Mouse (Mus musculus): ENCODE measurements around the gene Ehhadh. TPM values are rescaled to one million over a fixed set of nuclear protein-coding genes. Genes with fewer than 3 reads are reported as not detected.
A peak's percentile ranks its signal among the peaks of the same experiment; 100 is the strongest.

The Ehhadh gene
- polyA plus RNA-seq, 1 experiment from 2014 or later = 5.3 TPM

GRCm38 (mm10) chr16:21741542-21741941 is 46.1 kb downstream of the Ehhadh start:
- ATAC-seq (replicated peaks; ENCODE audit: low FRiP score) = 0 out of 2 replicates have a peak, but pooled peaks have one; percentile 36
- H3K27ac ChIP-seq (ENCODE audit: low read depth, low read length) = no peak overlapping the region

GRCm38 (mm10) chr16:21735638-21736037 is 52.0 kb downstream of the Ehhadh start:
- no peak for DNase-seq (ENCODE audit: low spot score)
- ATAC-seq (replicated peaks; ENCODE audit: low FRiP score) = no peak
- Histone ChIP-seq H3K4me3 (ENCODE audit: low read depth, low read length) (no peak overlapping the region), H3K4me1 (replicated peaks; ENCODE audit: control insufficient read depth, insufficient read depth, low read length) (no peaks in the 10 kb centered on the region), H3K27me3 (replicated peaks; ENCODE audit: control insufficient read depth, insufficient read depth, low read length) (no peaks in the 10 kb centered on the region), H3K27ac (ENCODE audit: low read depth, low read length) (no peak overlapping the region), H3K36me3 (ENCODE audit: control insufficient read depth, insufficient read depth, low read length) (no peaks in the 10 kb centered on the region), H3K4me2 (no peak overlapping the region), H3K9ac (ENCODE audit: low read depth, low read length) (no peak overlapping the region), H3K9me3 (ENCODE audit: control insufficient read depth, low read length) (no peaks in the 10 kb centered on the region)
- WGBS = 75% methylated on average over 1 of the region's 1 CpGs

More at GRCm38 (mm10) chr16:21741542-21741941, 46.1 kb downstream of the Ehhadh start:
- WGBS = 55% methylated on average over 3 of the region's 3 CpGs
- no peak for DNase-seq (ENCODE audit: low spot score)
- Histone ChIP-seq H3K27me3 (replicated peaks; ENCODE audit: control insufficient read depth, insufficient read depth, low read length) (no peaks in the 10 kb centered on the region), H3K4me3 (ENCODE audit: low read depth, low read length) (no peak overlapping the region), H3K36me3 (ENCODE audit: control insufficient read depth, insufficient read depth, low read length) (no peaks in the 10 kb centered on the region), H3K9ac (ENCODE audit: low read depth, low read length) (no peak overlapping the region), H3K4me2 (no peak overlapping the region), H3K9me3 (ENCODE audit: control insufficient read depth, low read length) (no peaks in the 10 kb centered on the region), H3K4me1 (replicated peaks; ENCODE audit: control insufficient read depth, insufficient read depth, low read length) (no peaks in the 10 kb centered on the region)

GRCm38 (mm10) chr16:21727897-21728364 is 59.7 kb downstream of the Ehhadh start:
- Histone ChIP-seq H3K27ac (ENCODE audit: low read depth, low read length) (no peak overlapping the region), H3K4me1 (replicated peaks; ENCODE audit: control insufficient read depth, insufficient read depth, low read length) (no peaks in the 10 kb centered on the region), H3K4me2 (peak overlapping the region; percentile 35; the same call in 1 of the 2 replicates), H3K9ac (ENCODE audit: low read depth, low read length) (no peak overlapping the region), H3K9me3 (ENCODE audit: control insufficient read depth, low read length) (no peaks in the 10 kb centered on the region), H3K4me3 (ENCODE audit: low read depth, low read length) (0 out of 2 replicates have a peak overlapping the region, but pooled peaks have one; percentile 5), H3K27me3 (replicated peaks; ENCODE audit: control insufficient read depth, insufficient read depth, low read length) (no peaks in the 10 kb centered on the region), H3K36me3 (ENCODE audit: control insufficient read depth, insufficient read depth, low read length) (no peaks in the 10 kb centered on the region)
- WGBS = 48% methylated on average over 10 of the region's 10 CpGs
- no peak for ATAC-seq (replicated peaks; ENCODE audit: low FRiP score)
- no peak for DNase-seq (ENCODE audit: low spot score)

GRCm38 (mm10) chr16:21727421-21727820 is 60.2 kb downstream of the Ehhadh start:
- DNase-seq (ENCODE audit: low spot score) (no peak), ATAC-seq (replicated peaks; ENCODE audit: low FRiP score) (no peak)
- WGBS = 81% methylated on average over 3 of the region's 3 CpGs
- H3K9me3 ChIP-seq (ENCODE audit: control insufficient read depth, low read length) = no peaks in the 10 kb centered on the region
- H3K27me3 ChIP-seq (replicated peaks; ENCODE audit: control insufficient read depth, insufficient read depth, low read length) = no peaks in the 10 kb centered on the region
- H3K4me3 ChIP-seq (ENCODE audit: low read depth, low read length) = no peak overlapping the region
- no peaks in the 10 kb centered on the region for H3K4me1 ChIP-seq (replicated peaks; ENCODE audit: control insufficient read depth, insufficient read depth, low read length)
- no peak overlapping the region for H3K27ac ChIP-seq (ENCODE audit: low read depth, low read length)
- no peak overlapping the region for H3K4me2 ChIP-seq
- no peaks in the 10 kb centered on the region for H3K36me3 ChIP-seq (ENCODE audit: control insufficient read depth, insufficient read depth, low read length)
- no peak overlapping the region for H3K9ac ChIP-seq (ENCODE audit: low read depth, low read length)

- H3K4me2 ChIP-seq = no peak overlapping the region
- H3K4me3 ChIP-seq (ENCODE audit: low read depth, low read length) = no peak overlapping the region
- no peaks in the 10 kb centered on the region for H3K27me3 ChIP-seq (replicated peaks; ENCODE audit: control insufficient read depth, insufficient read depth, low read length)
- H3K27ac ChIP-seq (ENCODE audit: low read depth, low read length) = no peak overlapping the region
- ATAC-seq (replicated peaks; ENCODE audit: low FRiP score) (no peak), DNase-seq (ENCODE audit: low spot score) (no peak)
- no peaks in the 10 kb centered on the region for H3K4me1 ChIP-seq (replicated peaks; ENCODE audit: control insufficient read depth, insufficient read depth, low read length)
- WGBS = 80% methylated on average over 1 of the region's 1 CpGs
- no peaks in the 10 kb centered on the region for H3K9me3 ChIP-seq (ENCODE audit: control insufficient read depth, low read length)
- no peak overlapping the region for H3K9ac ChIP-seq (ENCODE audit: low read depth, low read length)
- H3K36me3 ChIP-seq (ENCODE audit: control insufficient read depth, insufficient read depth, low read length) = no peaks in the 10 kb centered on the region
These were observed 63.3 kb downstream of the Ehhadh start for GRCm38 (mm10) chr16:21724261-21724660.

- Histone ChIP-seq H3K36me3 (ENCODE audit: control insufficient read depth, insufficient read depth, low read length) (no peaks in the 10 kb centered on the region), H3K27ac (ENCODE audit: low read depth, low read length) (no peak overlapping the region), H3K4me3 (ENCODE audit: low read depth, low read length) (no peak overlapping the region), H3K9ac (ENCODE audit: low read depth, low read length) (no peak overlapping the region), H3K4me2 (no peak overlapping the region), H3K4me1 (replicated peaks; ENCODE audit: control insufficient read depth, insufficient read depth, low read length) (no peaks in the 10 kb centered on the region), H3K9me3 (ENCODE audit: control insufficient read depth, low read length) (no peaks in the 10 kb centered on the region), H3K27me3 (replicated peaks; ENCODE audit: control insufficient read depth, insufficient read depth, low read length) (no peaks in the 10 kb centered on the region)
- WGBS = 76% methylated on average over 7 of the region's 7 CpGs
- ATAC-seq (replicated peaks; ENCODE audit: low FRiP score) (no peak), DNase-seq (ENCODE audit: low spot score) (no peak)
These were observed 67.8 kb downstream of the Ehhadh start for GRCm38 (mm10) chr16:21719770-21720169.

GRCm38 (mm10) chr16:21714516-21714915 is 73.1 kb downstream of the Ehhadh start:
- H3K4me1 ChIP-seq (replicated peaks; ENCODE audit: control insufficient read depth, insufficient read depth, low read length) = no peaks in the 10 kb centered on the region
- no peak overlapping the region for H3K27ac ChIP-seq (ENCODE audit: low read depth, low read length)
- WGBS = 83% methylated on average over 10 of the region's 10 CpGs
- no peaks in the 10 kb centered on the region for H3K9me3 ChIP-seq (ENCODE audit: control insufficient read depth, low read length)
- H3K4me3 ChIP-seq (ENCODE audit: low read depth, low read length) = no peak overlapping the region
- DNase-seq (ENCODE audit: low spot score) = no peak
- H3K36me3 ChIP-seq (ENCODE audit: control insufficient read depth, insufficient read depth, low read length) = no peaks in the 10 kb centered on the region
- ATAC-seq (replicated peaks; ENCODE audit: low FRiP score) = no peak
- H3K4me2 ChIP-seq = no peak overlapping the region
- no peak overlapping the region for H3K9ac ChIP-seq (ENCODE audit: low read depth, low read length)
- no peaks in the 10 kb centered on the region for H3K27me3 ChIP-seq (replicated peaks; ENCODE audit: control insufficient read depth, insufficient read depth, low read length)

Other genes starting within 250 kb of the Ehhadh start
- 5.6 and 5.7 TPM in 2 replicates for gene 2510009E07Rik, start 93.1 kb downstream of the Ehhadh start, polyA plus RNA-seq (2014; fragmentation: Nextera tagmentation; extraction: Ambion mirVana)
- gene Map3k13, start 6.5 kb upstream of the Ehhadh start, polyA plus RNA-seq (2014; fragmentation: Nextera tagmentation; extraction: Ambion mirVana) = 0.55 and 0.59 TPM in 2 replicates
- 50.9 and 51.5 TPM in 2 replicates for gene Tmem41a, start 159.7 kb upstream of the Ehhadh start, polyA plus RNA-seq (2014; fragmentation: Nextera tagmentation; extraction: Ambion mirVana)
- gene Liph, start 207.9 kb upstream of the Ehhadh start, polyA plus RNA-seq (2014; fragmentation: Nextera tagmentation; extraction: Ambion mirVana) = 1.5 and 2.3 TPM in 2 replicates
- gene Senp2, start 221.7 kb upstream of the Ehhadh start, polyA plus RNA-seq (2014; fragmentation: Nextera tagmentation; extraction: Ambion mirVana) = 65.1 and 70.5 TPM in 2 replicates

Measured in liver, embryonic 11.5 days (tissue).